Mouse (Mus musculus): ENCODE results near the gene Stx5a.

DNA sequence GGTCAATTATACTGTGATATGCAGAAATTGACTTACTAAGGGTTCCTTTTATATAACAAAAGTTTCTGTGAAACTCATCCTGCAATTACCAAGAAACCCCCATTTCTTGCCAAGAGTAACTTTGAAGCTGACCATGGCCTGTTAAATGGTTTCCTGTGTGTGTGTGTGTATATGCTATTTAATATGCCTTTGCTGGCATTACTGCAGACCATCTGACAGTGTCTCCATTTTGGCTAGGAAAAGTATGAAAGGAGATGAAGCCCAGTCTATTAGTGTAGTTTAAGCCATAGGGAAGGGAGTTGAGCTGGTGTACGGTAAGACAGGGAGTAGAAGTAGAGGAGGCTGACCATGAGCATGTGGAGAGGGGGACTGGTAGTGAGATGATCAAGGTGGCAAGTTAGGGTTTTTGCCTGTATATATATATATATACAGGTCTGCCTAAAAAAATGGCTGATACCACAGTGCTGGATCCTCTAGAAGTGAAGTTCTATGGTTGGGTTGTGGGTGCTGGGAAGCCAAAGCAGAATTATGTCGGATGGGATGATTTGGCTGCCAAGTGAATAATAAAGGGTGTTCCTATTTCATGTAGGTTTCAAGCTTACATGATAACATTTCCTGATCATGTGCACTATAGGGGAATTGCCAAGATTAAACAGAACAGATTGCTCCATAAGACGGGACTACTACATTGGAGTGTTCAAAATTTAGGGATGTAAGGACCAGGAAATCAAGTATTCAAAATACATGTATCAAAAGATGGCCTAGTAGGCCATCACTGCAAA lies 14.4 kb upstream of the Stx5a start:
- TF ChIP-seq POLR2A (IDR thresholded peaks at IDR 0.05; ENCODE audit: low read depth, low read length) = no peak
- no peak for TF ChIP-seq CTCF (IDR thresholded peaks at IDR 0.05; ENCODE audit: extremely low read depth, insufficient read length, insufficient replicate concordance, low read depth, low read length)

Data from small intestine, adult 2 months (tissue).